Mouse (Mus musculus) olfactory bulb, adult 2 months (tissue): Measurements from ENCODE around the gene Hist1h3i. TPM values are rescaled to one million over a fixed set of nuclear protein-coding genes. Genes with fewer than 3 reads are reported as not detected.
"Not testable (repeated sequence)": the region's sequence is repeated elsewhere in the genome, so short reads cannot be mapped to it uniquely, and the experiment has no call there.

Experiments
- H3K27ac ChIP-seq: fragments of 200-500 bp; 2 replicates; pipeline ENCODE4 v1.5.1; 2012; ENCODE audit warnings: low read depth, low read length; ENCODE audit not compliant: insufficient read depth
- H3K4me1 ChIP-seq: fragments of 200-500 bp; 2 replicates; pipeline ENCODE4 v1.6.1; 2012; ENCODE audit warnings: low read length; ENCODE audit not compliant: control insufficient read depth, insufficient read depth
- H3K4me3 ChIP-seq: fragments of 200-500 bp; 2 replicates; pipeline ENCODE4 v1.5.1; 2012; ENCODE audit warnings: mild to moderate bottlenecking, low read depth, low read length, moderate library complexity; ENCODE audit not compliant: insufficient read depth
- CTCF ChIP-seq: fragments of 200-500 bp; IDR thresholded peaks from 2 replicates; pipeline ENCODE4 v1.5.1; 2012; ENCODE audit warnings: low read depth, mild to moderate bottlenecking, low read length, moderate library complexity; ENCODE audit not compliant: insufficient read depth
- POLR2A ChIP-seq: fragments of 200-500 bp; IDR thresholded peaks from 2 replicates; pipeline ENCODE4 v1.6.1; 2012; ENCODE audit warnings: mild to moderate bottlenecking, low read depth, low read length, moderate library complexity; ENCODE audit not compliant: insufficient read depth
- WGBS: fragments of 180-500 bp; shearing (Covaris S2); methylation state at CpG from one replicate; pipeline ENCODE4 v1.1.7; 2018; 5-methylcytosine and 5-hydroxymethylcytosine counted together
- polyA plus RNA-seq: library from polyadenylated mRNA; stranded (reverse); fragments of >200 nt; gene quantifications from 2 replicates; pipeline ENCODE4 v1.2.4, GENCODE M21; 2012; ENCODE audit warnings: low replicate concordance; ENCODE audit not compliant: missing spikeins, insufficient read depth, insufficient read length

Gene Hist1h3i
- polyA plus RNA-seq, 1 experiment: not detected

GRCm38 (mm10) chr13:21795584-21795983, 12.4 kb upstream of the Hist1h3i start:
- Histone ChIP-seq H3K4me3 (no peak overlapping the region), H3K27ac (no peak overlapping the region), H3K4me1 (peaks cover 2% of the 10 kb centered on the region; the same call in 1 of the 2 replicates)
- TF ChIP-seq CTCF (no peak), POLR2A (no peak)
- 93% methylated on average over 7 of the region's 7 CpGs for WGBS

GRCm38 (mm10) chr13:21790601-21791283, 7.6 kb upstream of the Hist1h3i start:
- no peak overlapping the region for H3K4me3 ChIP-seq
- H3K27ac ChIP-seq: no peak overlapping the region
- TF ChIP-seq CTCF (no peak), POLR2A (no peak)
- peaks cover 5% of the 10 kb centered on the region; the same call in 1 of the 2 replicates for H3K4me1 ChIP-seq
- 12% methylated on average over 18 of the region's 18 CpGs for WGBS

GRCm38 (mm10) chr13:21789925-21790324, 6.8 kb upstream of the Hist1h3i start:
- Histone ChIP-seq H3K27ac (no peak overlapping the region), H3K4me1 (peaks cover 5% of the 10 kb centered on the region; the same call in 1 of the 2 replicates), H3K4me3 (no peak overlapping the region)
- no peak for TF ChIP-seq POLR2A
- WGBS: 75% methylated on average over 6 of the region's 6 CpGs

- H3K4me3 ChIP-seq: peak overlapping the region; percentile 32
- no peak overlapping the region for H3K27ac ChIP-seq
- TF ChIP-seq POLR2A (no peak), CTCF (no peak)
- H3K4me1 ChIP-seq: peaks cover 5% of the 10 kb centered on the region; the same call in 1 of the 2 replicates
- 20% methylated on average over 16 of the region's 21 CpGs for WGBS
These were observed 4.8 kb upstream of the Hist1h3i start for GRCm38 (mm10) chr13:21787760-21788593.

- WGBS: under 1% methylated on average over 42 of the region's 63 CpGs
- H3K4me3 ChIP-seq: peak within 1 kb of the TSS; percentile 60
- H3K27ac ChIP-seq: peak within 1 kb of the TSS; percentile 80
- not testable (repeated sequence) for H3K4me1 ChIP-seq
These were observed 3.9 kb upstream of the Hist1h3i start, which contains the start of the genes Hist1h2an and Hist1h2bp for GRCm38 (mm10) chr13:21786899-21787629. TSS of gene Hist1h2an (minus strand) at chr13:21787218. TSS of gene Hist1h2bp (plus strand) at chr13:21787461.

GRCm38 (mm10) chr13:21786189-21786898, 3.2 kb upstream of the Hist1h3i start:
- TF ChIP-seq CTCF: no peak
- TF ChIP-seq POLR2A: no peak
- Histone ChIP-seq H3K4me3 (peak overlapping the region; percentile 43), H3K4me1 (peaks cover 5% of the 10 kb centered on the region; the same call in 1 of the 2 replicates), H3K27ac (no peak overlapping the region; the same call in 1 of the 2 replicates)
- 7% methylated on average over 8 of the region's 8 CpGs for WGBS

GRCm38 (mm10) chr13:21784311-21784710, 1.1 kb upstream of the Hist1h3i start:
- no peak overlapping the region for H3K4me3 ChIP-seq
- no peak overlapping the region for H3K27ac ChIP-seq
- 32% methylated on average over 6 of the region's 6 CpGs for WGBS
- no peak for TF ChIP-seq CTCF
- TF ChIP-seq POLR2A: no peak
- H3K4me1 ChIP-seq: no peaks in the 10 kb centered on the region; the same call in 1 of the 2 replicates

GRCm38 (mm10) chr13:21783734-21784161, 578 bp upstream of the Hist1h3i start:
- under 1% methylated on average over 9 of the region's 9 CpGs for WGBS
- H3K4me1 ChIP-seq: no peaks in the 10 kb centered on the region; the same call in 1 of the 2 replicates
- no peak for TF ChIP-seq POLR2A
- TF ChIP-seq CTCF: no peak
- H3K4me3 ChIP-seq: no peak overlapping the region
- H3K27ac ChIP-seq: no peak overlapping the region

- Histone ChIP-seq H3K4me3 (peak overlapping the region; percentile 59), H3K27ac (peak overlapping the region; percentile 70; the same call in 1 of the 2 replicates)
- H3K4me1 ChIP-seq: not testable (repeated sequence)
- WGBS: 2% methylated on average over 16 of the region's 35 CpGs
These were observed 562 bp downstream of the Hist1h3i start for GRCm38 (mm10) chr13:21782361-21783254.
